Mouse (Mus musculus): ENCODE results near the gene Igf1. TPM values are rescaled to one million over a fixed set of nuclear protein-coding genes. Genes with fewer than 3 reads are reported as not detected.

Igf1 gene
- 14.6 and 21.7 TPM in 2 replicates for polyA plus RNA-seq (2012; rRNA removed)

GRCm38 (mm10) chr10:87858013-87858806, at the start of gene Igf1:
Igf1 (plus strand) TSS chr10:87858265.

Other genes with a start within 250 kb of the Igf1 start
- gene Pmch, start 232.8 kb downstream of the Igf1 start, polyA plus RNA-seq (2012; rRNA removed) = not detected in 2 replicates

All from liver, embryonic 18 days (tissue).